Mouse (Mus musculus) forebrain, embryonic 13.5 days (tissue): ENCODE data around the gene Ube4b. TPM values are rescaled to one million over a fixed set of nuclear protein-coding genes. Genes with fewer than 3 reads are reported as not detected.

Experiments used
- ATAC-seq: fragments of 200-750 bp; cut with Nextera tagmentation; 2 replicates; pipeline ENCODE4 v1.8.0; 2017
- H3K27ac ChIP-seq: fragments of 300-500 bp; sonication (generic); 2 replicates; pipeline ENCODE4 v1.5.1; 2015; ENCODE audit warnings: inconsistent platforms, mild to moderate bottlenecking, moderate library complexity
- H3K27me3 ChIP-seq: fragments of 300-500 bp; sonication (generic); 2 replicates; pipeline ENCODE4 v1.6.1; 2015; ENCODE audit warnings: mild to moderate bottlenecking, inconsistent platforms
- H3K36me3 ChIP-seq: fragments of 300-500 bp; sonication (generic); 2 replicates; pipeline ENCODE4 v1.6.1; 2015; ENCODE audit warnings: mild to moderate bottlenecking, inconsistent platforms; ENCODE audit not compliant: poor library complexity, severe bottlenecking
- H3K4me1 ChIP-seq: fragments of 300-500 bp; sonication (generic); 2 replicates; pipeline ENCODE4 v1.6.1; 2015; ENCODE audit warnings: inconsistent platforms
- H3K4me2 ChIP-seq: fragments of 300-500 bp; sonication (generic); 2 replicates; pipeline ENCODE4 v1.6.1; 2015; ENCODE audit warnings: inconsistent platforms, mild to moderate bottlenecking, moderate library complexity
- H3K4me3 ChIP-seq: fragments of 300-500 bp; sonication (generic); 2 replicates; pipeline ENCODE4 v1.5.1; 2015; ENCODE audit warnings: mild to moderate bottlenecking, inconsistent platforms
- H3K9ac ChIP-seq: fragments of 300-500 bp; sonication (generic); 2 replicates; pipeline ENCODE4 v1.6.1; 2015; ENCODE audit warnings: mild to moderate bottlenecking, inconsistent platforms
- H3K9me3 ChIP-seq: fragments of 300-500 bp; sonication (generic); replicated peaks from 2 replicates; pipeline ENCODE4 v1.6.1; 2016; ENCODE audit warnings: inconsistent platforms
- WGBS: fragments of 180-500 bp; shearing (Covaris S2); methylation state at CpG from one replicate; pipeline ENCODE4 v1.1.7; 2015; 5-methylcytosine and 5-hydroxymethylcytosine counted together
- polyA plus RNA-seq: library from polyadenylated mRNA; unstranded; fragments of >200 nt; fragmentation: Nextera tagmentation; extraction: Ambion mirVana; gene quantifications from 2 replicates; pipeline ENCODE4 v1.2.1, GENCODE M21; 2015

Ube4b gene
- polyA plus RNA-seq, 1 experiment from 2014 or later = 47.4 TPM

GRCm38 (mm10) chr4:149290157-149290750 is 136.3 kb downstream of the Ube4b start:
- no peaks in the 10 kb centered on the region for H3K9me3 ChIP-seq
- no peak for ATAC-seq
- H3K4me3 ChIP-seq = no peak overlapping the region
- H3K9ac ChIP-seq = no peak overlapping the region
- no peak overlapping the region for H3K27ac ChIP-seq
- no peaks in the 10 kb centered on the region for H3K27me3 ChIP-seq
- WGBS = 93% methylated on average over 7 of the region's 7 CpGs
- H3K36me3 ChIP-seq = peaks cover 38% of the 10 kb centered on the region
- H3K4me1 ChIP-seq = peaks cover 16% of the 10 kb centered on the region
- H3K4me2 ChIP-seq = no peak overlapping the region

GRCm38 (mm10) chr4:149286287-149287137 is 140.0 kb downstream of the Ube4b start:
- Histone ChIP-seq H3K9ac (no peak overlapping the region), H3K4me3 (no peak overlapping the region), H3K27ac (no peak overlapping the region), H3K4me1 (peaks cover 15% of the 10 kb centered on the region), H3K4me2 (no peak overlapping the region), H3K36me3 (peaks cover 34% of the 10 kb centered on the region), H3K27me3 (no peaks in the 10 kb centered on the region), H3K9me3 (no peaks in the 10 kb centered on the region)
- 82% methylated on average over 8 of the region's 8 CpGs for WGBS
- ATAC-seq = no peak

GRCm38 (mm10) chr4:149285691-149286090 is 140.9 kb downstream of the Ube4b start:
- no peak overlapping the region for H3K27ac ChIP-seq
- no peaks in the 10 kb centered on the region for H3K27me3 ChIP-seq
- ATAC-seq = no peak
- H3K4me1 ChIP-seq = peaks cover 17% of the 10 kb centered on the region
- H3K9me3 ChIP-seq = no peaks in the 10 kb centered on the region
- H3K4me3 ChIP-seq = no peak overlapping the region
- no peak overlapping the region for H3K9ac ChIP-seq
- peaks cover 27% of the 10 kb centered on the region for H3K36me3 ChIP-seq
- WGBS = 91% methylated on average over 1 of the region's 1 CpGs
- no peak overlapping the region for H3K4me2 ChIP-seq

- H3K27me3 ChIP-seq = no peaks in the 10 kb centered on the region
- peaks cover 30% of the 10 kb centered on the region for H3K4me1 ChIP-seq
- no peak overlapping the region for H3K4me3 ChIP-seq
- H3K9me3 ChIP-seq = no peaks in the 10 kb centered on the region
- no peak overlapping the region for H3K4me2 ChIP-seq
- no peak overlapping the region for H3K27ac ChIP-seq
- WGBS = 93% methylated on average over 3 of the region's 3 CpGs
- no peak for ATAC-seq
- peaks cover 4% of the 10 kb centered on the region; the same call in 1 of the 2 replicates for H3K36me3 ChIP-seq
- H3K9ac ChIP-seq = no peak overlapping the region
These were observed 143.5 kb downstream of the Ube4b start for GRCm38 (mm10) chr4:149283018-149283417.

- no peak for ATAC-seq
- Histone ChIP-seq H3K9ac (no peak overlapping the region), H3K9me3 (no peaks in the 10 kb centered on the region), H3K36me3 (peaks cover 4% of the 10 kb centered on the region; the same call in 1 of the 2 replicates), H3K27ac (no peak overlapping the region), H3K4me1 (peaks cover 38% of the 10 kb centered on the region), H3K4me2 (no peak overlapping the region), H3K4me3 (no peak overlapping the region), H3K27me3 (no peaks in the 10 kb centered on the region)
- 73% methylated on average over 7 of the region's 7 CpGs for WGBS
These were observed 144.4 kb downstream of the Ube4b start for GRCm38 (mm10) chr4:149282025-149282738.

Other genes starting within 250 kb of the Ube4b start
- gene Kif1b, start 119.1 kb downstream of the Ube4b start, polyA plus RNA-seq = 136 TPM in 2 replicates
- gene Rbp7, start 28.2 kb upstream of the Ube4b start, polyA plus RNA-seq = not detected in 2 replicates
- gene Tmem274, start 50.6 kb upstream of the Ube4b start, polyA plus RNA-seq = 0.28 and 0.62 TPM in 2 replicates
- 11.8 and 15.7 TPM in 2 replicates for gene Nmnat1, start 58.5 kb upstream of the Ube4b start, polyA plus RNA-seq
- 50.3 and 59.4 TPM in 2 replicates for gene Lzic, start 58.5 kb upstream of the Ube4b start, polyA plus RNA-seq
- gene Ctnnbip1, start 91.5 kb upstream of the Ube4b start, polyA plus RNA-seq = 80.2 and 81.2 TPM in 2 replicates
- gene Clstn1, start 159.7 kb upstream of the Ube4b start, polyA plus RNA-seq = 22.7 and 26.0 TPM in 2 replicates